Mouse (Mus musculus): ENCODE data around the gene Rwdd2a. TPM values are rescaled to one million over a fixed set of nuclear protein-coding genes. Genes with fewer than 3 reads are reported as not detected.

Gene Rwdd2a
- 2.5 and 2.7 TPM in 2 replicates for polyA plus RNA-seq (2015; fragmentation: Nextera tagmentation; extraction: Ambion mirVana)

DNA sequence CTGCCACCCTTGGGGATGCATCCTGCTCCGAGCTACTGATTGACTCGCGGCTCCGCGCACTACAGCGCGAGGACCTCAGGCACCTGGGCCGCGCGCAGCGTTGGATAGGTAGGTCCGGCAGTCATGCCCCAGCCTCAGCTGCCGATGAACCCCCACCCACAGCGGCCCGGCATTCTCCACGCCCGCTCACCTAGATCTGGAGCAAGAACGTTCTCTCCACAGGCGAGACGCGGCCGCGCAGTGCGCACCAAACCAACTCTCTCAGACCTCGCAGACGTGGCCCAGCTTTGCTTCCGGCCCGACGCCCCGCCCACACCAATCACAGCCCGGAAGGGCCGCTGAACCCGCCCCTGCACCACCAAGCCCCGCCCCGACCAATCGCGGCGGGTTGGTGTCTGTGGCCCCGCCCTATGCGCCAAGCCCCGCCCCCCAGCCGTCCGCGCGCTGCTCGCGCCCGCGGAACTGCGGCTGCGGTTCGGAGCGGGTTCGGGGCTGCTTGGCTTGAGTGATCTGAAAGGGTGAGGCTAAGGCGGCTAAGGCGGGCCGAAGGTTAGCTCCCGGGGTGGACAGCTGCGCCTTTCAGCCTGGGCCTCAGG, at the start of gene Rwdd2a, which contains the start of gene Pgm3:
Gene Rwdd2a (plus strand): TSS at position 452 of the 596 bp plus-strand sequence.
Gene Pgm3 (minus strand): TSS at position 303 of the 596 bp plus-strand sequence.
- H3K27ac ChIP-seq = peak within 1 kb of the TSS; percentile 55; the same call in 1 of the 2 replicates

DNA sequence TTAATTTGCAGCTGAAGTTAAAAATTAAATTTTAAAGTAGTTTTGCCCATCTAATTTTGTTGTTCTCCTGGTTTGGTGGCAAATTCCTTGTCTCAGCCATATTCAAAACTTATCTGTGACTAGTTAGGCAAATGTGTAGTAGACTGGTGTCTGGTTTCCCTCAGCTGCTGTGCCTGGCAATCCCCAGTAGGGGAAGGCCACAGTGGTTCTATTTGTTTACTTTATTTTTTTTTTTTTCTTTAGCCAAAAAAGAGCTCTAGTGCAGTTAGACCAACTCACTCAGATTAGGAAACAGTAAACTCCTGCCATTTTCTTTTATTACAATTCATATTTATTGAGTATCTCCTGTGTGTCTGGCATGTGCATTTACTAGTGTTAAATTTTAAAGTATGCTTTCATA, 49.5 kb upstream of the Rwdd2a start:
- Histone ChIP-seq H3K4me2 (replicated peaks) (no peak overlapping the region), H3K36me3 (peaks cover 49% of the 10 kb centered on the region), H3K9ac (no peak overlapping the region), H3K4me3 (no peak overlapping the region), H3K4me1 (no peaks in the 10 kb centered on the region), H3K27me3 (no peaks in the 10 kb centered on the region), H3K9me3 (no peaks in the 10 kb centered on the region), H3K27ac (no peak overlapping the region)
- ATAC-seq (ENCODE audit: low FRiP score, low read depth) = no peak

More for the DNA sequence above, at the start of gene Rwdd2a, which contains the start of gene Pgm3:
- Histone ChIP-seq H3K9ac (peak within 1 kb of the TSS; percentile 79), H3K9me3 (no peaks in the 10 kb centered on the region), H3K4me3 (peak within 1 kb of the TSS; percentile 78), H3K36me3 (peaks cover 25% of the 10 kb centered on the region), H3K4me2 (replicated peaks) (peak within 1 kb of the TSS; percentile 99), H3K4me1 (peaks cover 18% of the 10 kb centered on the region), H3K27me3 (no peaks in the 10 kb centered on the region)
- peak; percentile 98 for ATAC-seq (ENCODE audit: low FRiP score, low read depth)
- WGBS = under 1% methylated on average over 59 of the region's 59 CpGs

GRCm38 (mm10) chr9:86525600-86525999, 46.2 kb upstream of the Rwdd2a start:
- H3K36me3 ChIP-seq = peaks cover 48% of the 10 kb centered on the region
- H3K9me3 ChIP-seq = no peaks in the 10 kb centered on the region
- H3K9ac ChIP-seq = no peak overlapping the region
- 60% methylated on average over 2 of the region's 2 CpGs for WGBS
- H3K4me1 ChIP-seq = no peaks in the 10 kb centered on the region
- no peaks in the 10 kb centered on the region for H3K27me3 ChIP-seq
- no peak overlapping the region for H3K4me3 ChIP-seq
- H3K27ac ChIP-seq = no peak overlapping the region
- no peak overlapping the region for H3K4me2 ChIP-seq (replicated peaks)
- no peak for ATAC-seq (ENCODE audit: low FRiP score, low read depth)

DNA sequence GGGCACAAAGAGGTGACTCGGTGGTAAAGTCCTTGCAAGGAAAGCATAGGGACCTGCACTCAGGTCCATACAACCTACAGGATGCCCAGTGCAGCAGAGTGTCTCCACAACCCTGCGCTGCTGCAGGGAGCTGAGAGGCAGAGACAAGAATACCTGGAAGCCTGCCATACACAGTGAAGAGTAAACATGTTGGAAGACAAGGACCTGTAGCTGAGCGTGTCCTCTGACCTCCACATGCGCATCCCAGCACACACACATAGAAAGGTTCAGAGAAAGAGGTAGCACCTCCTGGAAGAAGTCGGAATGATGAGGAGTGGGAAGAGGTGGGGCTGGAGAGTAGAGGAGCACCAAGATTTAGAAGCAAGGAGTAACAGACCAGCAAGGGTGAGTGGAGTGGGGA, 37.7 kb upstream of the Rwdd2a start:
- WGBS = 86% methylated on average over 5 of the region's 5 CpGs

GRCm38 (mm10) chr9:86543451-86543850, 28.3 kb upstream of the Rwdd2a start:
- 97% methylated on average over 3 of the region's 3 CpGs for WGBS
- H3K9me3 ChIP-seq = no peaks in the 10 kb centered on the region
- peaks cover 66% of the 10 kb centered on the region for H3K36me3 ChIP-seq
- no peak overlapping the region for H3K4me3 ChIP-seq
- H3K4me1 ChIP-seq = no peaks in the 10 kb centered on the region
- H3K27ac ChIP-seq = no peak overlapping the region
- H3K27me3 ChIP-seq = no peaks in the 10 kb centered on the region
- ATAC-seq (ENCODE audit: low FRiP score, low read depth) = no peak
- H3K4me2 ChIP-seq (replicated peaks) = no peak overlapping the region
- H3K9ac ChIP-seq = no peak overlapping the region

More for the DNA sequence above, 37.7 kb upstream of the Rwdd2a start:
- H3K27ac ChIP-seq = no peak overlapping the region
- H3K27me3 ChIP-seq = no peaks in the 10 kb centered on the region
- H3K9me3 ChIP-seq = no peaks in the 10 kb centered on the region
- no peaks in the 10 kb centered on the region for H3K4me1 ChIP-seq
- H3K4me2 ChIP-seq (replicated peaks) = no peak overlapping the region
- H3K36me3 ChIP-seq = peaks cover 48% of the 10 kb centered on the region
- H3K9ac ChIP-seq = no peak overlapping the region
- no peak for ATAC-seq (ENCODE audit: low FRiP score, low read depth)
- no peak overlapping the region for H3K4me3 ChIP-seq

DNA sequence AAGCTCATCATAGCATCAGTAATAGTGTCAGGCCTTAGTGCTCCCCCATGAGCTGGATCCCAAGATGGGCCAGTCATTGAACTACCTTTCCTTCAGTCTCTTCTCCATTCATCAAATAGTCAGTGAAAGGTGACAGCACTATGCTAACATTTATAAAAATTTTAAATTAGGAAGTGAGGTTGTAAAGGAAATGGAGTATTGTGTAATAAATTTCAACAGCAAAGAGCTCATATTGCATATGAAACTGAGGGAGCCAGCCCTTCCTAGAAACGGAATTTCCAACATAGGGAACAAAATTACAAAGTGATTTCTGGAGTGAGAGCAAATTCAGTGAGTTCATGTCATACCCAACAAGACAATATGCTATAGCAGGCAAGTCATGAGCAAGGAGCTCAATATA, 27.2 kb upstream of the Rwdd2a start:
- no peak overlapping the region for H3K9ac ChIP-seq
- no peak overlapping the region for H3K4me3 ChIP-seq
- no peak overlapping the region for H3K27ac ChIP-seq
- H3K27me3 ChIP-seq = no peaks in the 10 kb centered on the region
- H3K4me1 ChIP-seq = no peaks in the 10 kb centered on the region
- H3K36me3 ChIP-seq = peaks cover 76% of the 10 kb centered on the region
- H3K9me3 ChIP-seq = no peaks in the 10 kb centered on the region
- no peak overlapping the region for H3K4me2 ChIP-seq (replicated peaks)
- WGBS = 69% methylated on average over 1 of the region's 1 CpGs
- ATAC-seq (ENCODE audit: low FRiP score, low read depth) = no peak

DNA sequence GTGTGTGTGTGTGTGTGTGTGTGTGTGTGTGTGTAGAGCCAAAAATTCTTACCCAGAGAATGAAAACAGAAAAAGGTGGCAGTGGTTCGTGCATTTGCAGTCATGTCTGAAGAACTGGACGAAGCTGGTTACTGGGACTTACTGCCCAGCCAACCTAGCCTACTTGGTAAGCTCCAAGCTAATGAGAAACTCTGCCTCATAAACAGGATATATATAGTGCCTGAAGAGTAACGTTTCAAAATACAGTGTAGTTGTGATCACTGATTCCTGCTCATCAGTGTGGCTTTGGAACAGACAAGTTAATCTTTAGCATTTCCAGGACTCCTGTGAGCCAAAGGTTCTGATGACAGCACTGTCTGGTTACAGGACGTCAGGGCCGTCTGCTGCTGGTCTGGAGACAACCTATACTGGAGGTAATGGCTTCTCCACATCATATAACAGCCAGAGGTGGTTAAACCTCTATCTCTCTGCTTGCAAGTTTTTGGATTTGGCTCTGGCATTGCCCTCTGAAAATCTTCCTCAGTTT, 22.1 kb upstream of the Rwdd2a start:
- 85% methylated on average over 5 of the region's 5 CpGs for WGBS
- no peak for ATAC-seq (ENCODE audit: low FRiP score, low read depth)
- H3K27me3 ChIP-seq = no peaks in the 10 kb centered on the region
- no peak overlapping the region for H3K4me3 ChIP-seq
- H3K27ac ChIP-seq = no peak overlapping the region
- H3K4me1 ChIP-seq = no peaks in the 10 kb centered on the region
- no peaks in the 10 kb centered on the region for H3K9me3 ChIP-seq
- H3K36me3 ChIP-seq = peaks cover 72% of the 10 kb centered on the region
- H3K4me2 ChIP-seq (replicated peaks) = no peak overlapping the region
- no peak overlapping the region for H3K9ac ChIP-seq

DNA sequence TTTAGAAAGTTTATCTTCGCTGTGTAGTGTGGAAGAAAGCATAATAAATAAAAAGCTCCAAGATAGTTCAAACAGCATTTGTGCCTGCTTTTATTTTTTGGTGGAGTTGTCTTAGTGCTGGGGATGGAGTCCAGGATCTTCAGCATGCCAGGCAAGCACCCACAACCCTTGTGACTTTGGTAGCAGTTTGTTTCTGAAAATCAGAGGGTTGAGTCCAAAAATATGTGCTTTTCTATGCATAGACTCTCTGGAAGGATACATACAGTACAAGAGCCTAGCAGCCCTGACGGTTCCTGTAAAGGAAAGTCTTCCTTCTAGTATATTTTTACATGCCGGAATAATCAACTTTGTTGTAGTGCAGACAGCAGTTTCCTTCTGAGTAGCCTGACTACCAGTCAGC, 21.1 kb upstream of the Rwdd2a start:
- Histone ChIP-seq H3K36me3 (peaks cover 70% of the 10 kb centered on the region), H3K4me3 (no peak overlapping the region), H3K27me3 (no peaks in the 10 kb centered on the region), H3K4me2 (replicated peaks) (no peak overlapping the region), H3K27ac (no peak overlapping the region), H3K9me3 (no peaks in the 10 kb centered on the region), H3K4me1 (no peaks in the 10 kb centered on the region), H3K9ac (no peak overlapping the region)
- 88% methylated on average over 3 of the region's 3 CpGs for WGBS
- ATAC-seq (ENCODE audit: low FRiP score, low read depth) = no peak

DNA sequence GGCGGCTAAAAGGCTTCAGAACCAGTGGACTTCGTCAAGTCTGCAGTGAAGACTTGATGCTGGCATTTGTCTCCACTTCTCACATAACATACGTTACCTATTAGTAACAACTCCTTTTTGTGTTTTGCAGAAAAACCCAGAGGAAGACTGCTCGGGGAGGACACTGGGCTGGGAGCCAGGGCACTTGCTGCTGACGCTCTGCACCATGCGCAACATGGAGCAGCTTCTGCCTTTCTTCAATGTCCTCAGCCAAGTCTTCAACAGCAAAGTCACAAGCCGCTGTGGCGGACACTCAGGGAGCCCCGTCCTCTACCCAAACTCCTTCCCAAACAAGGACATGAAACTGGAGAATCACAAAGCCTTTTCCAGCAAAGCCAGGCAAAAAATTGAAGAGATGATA, 17.9 kb upstream of the Rwdd2a start:
- Histone ChIP-seq H3K4me1 (no peaks in the 10 kb centered on the region), H3K4me2 (replicated peaks) (no peak overlapping the region), H3K27ac (no peak overlapping the region), H3K27me3 (no peaks in the 10 kb centered on the region), H3K4me3 (no peak overlapping the region), H3K36me3 (peaks cover 80% of the 10 kb centered on the region), H3K9me3 (no peaks in the 10 kb centered on the region), H3K9ac (no peak overlapping the region)
- ATAC-seq (ENCODE audit: low FRiP score, low read depth) = no peak
- WGBS = 87% methylated on average over 9 of the region's 9 CpGs

DNA sequence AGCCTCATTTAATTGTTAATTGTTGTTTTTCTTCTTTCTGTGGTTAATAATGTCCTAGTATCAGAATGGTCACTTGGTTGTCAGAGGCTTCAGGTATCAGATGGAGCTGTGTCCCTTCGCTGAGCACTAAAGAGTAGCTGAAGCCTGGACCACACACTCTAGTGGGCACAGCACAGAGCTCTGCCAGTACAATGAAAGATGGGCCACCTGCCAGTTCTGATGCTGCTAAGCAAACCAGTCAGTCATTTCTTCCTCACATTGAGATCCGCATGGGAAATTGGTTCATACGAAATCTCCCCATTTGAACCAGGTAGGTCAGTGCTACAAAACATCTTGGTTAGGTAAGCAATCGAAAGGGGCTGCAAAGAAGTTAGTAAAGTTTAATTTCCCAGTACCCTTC, 17.1 kb upstream of the Rwdd2a start:
- H3K27me3 ChIP-seq = no peaks in the 10 kb centered on the region
- H3K36me3 ChIP-seq = peaks cover 81% of the 10 kb centered on the region
- no peaks in the 10 kb centered on the region for H3K4me1 ChIP-seq
- H3K9ac ChIP-seq = no peak overlapping the region
- ATAC-seq (ENCODE audit: low FRiP score, low read depth) = no peak
- no peak overlapping the region for H3K4me2 ChIP-seq (replicated peaks)
- H3K27ac ChIP-seq = no peak overlapping the region
- WGBS = 90% methylated on average over 4 of the region's 4 CpGs
- no peak overlapping the region for H3K4me3 ChIP-seq
- H3K9me3 ChIP-seq = no peaks in the 10 kb centered on the region

DNA sequence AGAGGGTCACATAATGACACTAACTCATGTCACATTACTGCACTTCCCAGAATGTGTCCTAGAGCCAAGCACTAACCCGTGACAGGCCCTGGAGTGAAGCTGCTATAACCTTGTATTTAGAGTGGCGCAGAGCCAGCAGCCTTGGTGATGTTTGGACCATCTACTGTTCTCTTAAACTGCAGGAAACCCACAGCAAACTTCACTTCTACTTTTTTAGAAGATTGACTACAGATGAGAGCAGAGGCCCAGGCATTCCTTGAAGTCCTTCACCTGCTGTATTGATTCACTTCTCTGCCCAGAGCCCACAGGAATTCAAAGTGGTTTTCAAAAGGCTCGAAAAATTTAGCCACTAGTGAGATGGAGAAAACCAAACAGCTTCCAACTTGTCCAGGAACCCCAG, 11.2 kb upstream of the Rwdd2a start:
- H3K27me3 ChIP-seq = no peaks in the 10 kb centered on the region
- ATAC-seq (ENCODE audit: low FRiP score, low read depth) = no peak
- H3K4me2 ChIP-seq (replicated peaks) = no peak overlapping the region
- peaks cover 90% of the 10 kb centered on the region for H3K36me3 ChIP-seq
- no peak overlapping the region for H3K4me3 ChIP-seq
- H3K9me3 ChIP-seq = no peaks in the 10 kb centered on the region
- H3K27ac ChIP-seq = no peak overlapping the region
- WGBS = 87% methylated on average over 3 of the region's 3 CpGs
- no peak overlapping the region for H3K9ac ChIP-seq
- H3K4me1 ChIP-seq = no peaks in the 10 kb centered on the region

DNA sequence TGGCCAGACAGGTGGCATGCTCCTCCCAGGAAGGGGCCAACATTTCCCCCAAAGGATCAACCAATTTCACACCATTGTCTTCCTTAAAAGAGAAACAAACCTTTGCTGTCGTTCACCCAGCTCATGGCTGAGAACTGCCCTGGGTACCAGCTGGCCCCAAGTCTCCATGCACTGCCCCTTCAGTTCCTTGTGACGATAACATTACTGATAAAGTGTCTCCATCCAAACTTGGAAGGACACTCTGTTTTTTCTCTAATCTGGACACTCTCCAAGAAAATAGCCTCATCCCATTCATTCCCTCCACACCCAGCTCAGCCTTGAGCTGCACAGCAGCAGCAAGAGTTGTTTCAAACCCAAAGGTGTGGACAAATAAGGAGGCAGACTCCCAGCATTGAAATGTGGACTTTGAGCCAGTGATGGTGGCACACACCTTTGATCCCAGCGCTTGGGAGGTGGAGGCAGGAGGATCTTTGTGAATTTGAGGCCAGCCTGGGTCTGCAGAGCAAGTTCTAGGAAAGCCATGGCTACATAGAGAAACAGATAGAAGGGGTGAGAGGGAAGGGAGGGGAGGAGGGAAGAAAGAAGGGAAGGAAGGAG, 2.4 kb upstream of the Rwdd2a start:
- Histone ChIP-seq H3K4me2 (replicated peaks) (no peak overlapping the region), H3K27me3 (no peaks in the 10 kb centered on the region), H3K27ac (no peak overlapping the region), H3K4me3 (no peak overlapping the region), H3K36me3 (peaks cover 47% of the 10 kb centered on the region), H3K9ac (no peak overlapping the region), H3K4me1 (peaks cover 18% of the 10 kb centered on the region), H3K9me3 (no peaks in the 10 kb centered on the region)
- no peak for ATAC-seq (ENCODE audit: low FRiP score, low read depth)
- WGBS = 85% methylated on average over 3 of the region's 3 CpGs
